Mouse (Mus musculus) left cerebral cortex, adult 8-10 months (tissue): ENCODE measurements around the gene Robo2. TPM values are rescaled to one million over a fixed set of nuclear protein-coding genes. Genes with fewer than 3 reads are reported as not detected.

ENCODE experiments used
- DNase-seq, 2 experiments: peaks; one replicate each; pipeline ENCODE4 v3.0.0; 2022; ENCODE audit warnings: low spot score in 2 of 2
- total RNA-seq, 4 experiments: library from RNA; stranded (reverse); gene quantifications; 2 replicates each; pipeline ENCODE4 v1.2.4; 2022

Robo2 gene
- 100 to 1,000 TPM; 113 to 142 (median 134) TPM for total RNA-seq

DNA sequence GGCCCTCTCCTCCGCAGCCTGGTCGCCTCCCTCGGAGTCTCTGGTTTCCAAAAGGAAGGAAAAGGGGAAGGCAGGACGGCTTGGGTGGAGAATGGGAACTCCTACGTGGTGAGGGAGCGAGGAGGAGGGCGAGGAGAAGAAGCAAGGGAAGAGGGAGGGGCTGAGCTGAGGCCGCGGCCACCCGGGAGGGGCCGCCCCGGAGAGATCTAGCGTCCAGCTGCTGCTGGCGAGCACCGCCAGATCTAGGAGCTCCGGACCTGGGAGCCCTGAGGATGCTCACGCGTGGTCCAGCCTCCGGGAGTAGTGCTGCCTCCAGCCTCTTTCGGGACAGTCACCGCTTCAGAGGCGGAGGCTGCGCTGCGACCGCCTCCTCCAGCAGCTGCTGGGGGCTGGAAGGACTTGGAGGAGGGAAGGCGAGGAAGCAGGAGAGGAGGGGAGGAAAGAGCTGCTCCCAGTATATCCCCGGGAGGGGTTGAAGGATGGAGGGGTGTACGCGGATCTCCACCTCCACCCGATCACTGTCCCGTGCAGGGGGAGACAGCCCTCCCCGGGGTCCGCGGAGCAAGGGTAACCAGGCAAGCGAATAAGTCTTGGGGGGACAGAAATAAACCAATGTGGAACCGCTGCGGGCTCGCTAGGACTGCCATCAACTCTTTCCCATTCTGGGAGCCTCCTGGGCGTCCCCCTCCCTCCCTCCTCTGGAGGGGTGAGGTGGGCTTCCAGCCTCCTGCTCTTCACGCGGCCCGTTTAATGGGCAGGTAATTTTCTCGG is at the start of gene Robo2:
TSS of gene Robo2 (minus strand) at position 345 of the 771 bp plus-strand sequence.
- peak; percentile 57 to 59 for DNase-seq

GRCm38 (mm10) chr16:74458138-74458537 is 46.5 kb upstream of the Robo2 start:
- DNase-seq: no peak

DNA sequence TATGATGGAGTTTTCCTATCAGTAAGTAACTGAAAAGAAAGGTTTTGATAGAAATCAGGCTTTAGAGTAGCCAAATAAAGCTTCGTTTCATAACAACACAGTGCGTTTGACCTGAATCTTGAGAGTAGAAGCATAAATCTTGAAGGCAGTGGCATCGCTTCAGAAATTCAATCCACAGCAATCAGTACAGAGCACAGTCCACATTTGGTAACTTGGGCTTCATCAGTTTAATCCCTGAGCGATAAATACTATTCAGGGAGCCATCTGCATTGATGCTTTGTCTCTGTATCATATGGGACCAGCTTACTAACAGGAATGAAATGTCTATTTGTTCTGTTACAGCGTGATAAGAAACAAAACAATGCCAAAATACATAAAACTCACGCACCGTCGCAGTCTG is 46.1 kb upstream of the Robo2 start:
- DNase-seq: no peak

GRCm38 (mm10) chr16:74456808-74457470 is 45.3 kb upstream of the Robo2 start:
- DNase-seq: no peak

- DNase-seq: no peak
Measured at GRCm38 (mm10) chr16:74455179-74455578, 43.6 kb upstream of the Robo2 start.

DNA sequence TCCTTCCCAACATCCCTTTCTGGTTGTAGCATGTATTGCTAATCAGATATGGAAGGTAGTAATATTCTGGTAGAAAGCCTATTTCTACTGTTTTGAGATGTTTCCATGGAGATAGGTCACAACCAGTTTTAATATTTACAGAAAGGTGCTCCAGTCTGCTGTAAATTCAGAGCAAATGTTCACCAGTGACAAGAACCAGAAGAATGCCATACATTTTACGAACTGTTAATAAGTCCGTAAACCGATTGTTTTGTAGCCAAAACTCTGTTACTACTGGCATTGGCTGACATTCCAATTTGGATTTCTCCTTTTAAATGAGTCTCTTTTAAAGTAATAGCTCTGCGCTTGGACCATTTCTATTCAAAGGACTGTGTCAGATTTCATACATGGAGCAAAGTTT is 36.4 kb upstream of the Robo2 start:
- DNase-seq: no peak

DNA sequence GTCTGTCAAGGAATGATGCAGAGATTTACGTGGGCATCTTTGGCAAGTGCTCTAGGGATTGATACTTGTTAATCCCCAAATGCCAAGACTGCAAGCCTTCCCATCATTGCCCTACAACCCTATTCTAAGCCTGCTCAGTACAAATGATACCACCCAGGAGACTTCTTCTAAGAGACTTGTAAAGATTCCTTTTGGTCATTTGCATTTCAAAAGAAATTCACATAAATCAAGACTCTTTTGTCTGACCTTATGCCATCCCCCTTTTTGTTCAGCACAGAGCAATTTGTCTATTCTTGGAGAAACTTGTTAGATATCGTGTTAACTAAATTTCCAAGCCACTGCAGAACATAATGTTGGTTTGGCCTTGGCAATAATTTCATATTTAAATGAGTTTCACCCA is 15.4 kb upstream of the Robo2 start:
- DNase-seq: no peak

GRCm38 (mm10) chr16:74420324-74420723 is 8.7 kb upstream of the Robo2 start:
- DNase-seq: no peak

- DNase-seq: peak; percentile 33 to 67
Measured at GRCm38 (mm10) chr16:74412471-74413291, 1.1 kb upstream of the Robo2 start.

GRCm38 (mm10) chr16:74411021-74411420 is 604 bp downstream of the Robo2 start:
- peak in 1 of 2 experiments; percentile 10 for DNase-seq

GRCm38 (mm10) chr16:74410125-74410524 is 1.5 kb downstream of the Robo2 start:
- peak in 1 of 2 experiments; percentile 13 for DNase-seq

DNA sequence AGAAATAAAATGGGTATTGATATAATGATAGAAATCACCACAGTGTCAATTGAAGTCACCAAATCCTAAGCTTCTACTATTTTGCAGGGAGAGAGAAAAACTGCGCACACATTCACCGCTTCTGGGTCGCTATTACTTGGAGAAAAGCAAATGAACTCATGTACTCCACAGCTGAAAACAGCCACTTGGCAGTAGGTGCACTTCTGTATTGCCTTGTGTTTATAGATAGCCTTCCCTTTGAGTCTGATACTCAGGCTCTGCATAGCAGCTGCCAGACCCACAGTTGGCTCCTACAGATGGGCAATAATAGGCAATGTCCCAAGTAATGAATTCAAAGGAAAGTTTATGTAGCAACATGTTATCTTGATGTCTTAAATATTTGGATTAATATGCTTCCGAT is 2.1 kb downstream of the Robo2 start:
- no peak for DNase-seq

GRCm38 (mm10) chr16:74408566-74408965 is 3.1 kb downstream of the Robo2 start:
- no peak for DNase-seq

GRCm38 (mm10) chr16:74397291-74397690 is 14.3 kb downstream of the Robo2 start:
- DNase-seq: no peak

DNA sequence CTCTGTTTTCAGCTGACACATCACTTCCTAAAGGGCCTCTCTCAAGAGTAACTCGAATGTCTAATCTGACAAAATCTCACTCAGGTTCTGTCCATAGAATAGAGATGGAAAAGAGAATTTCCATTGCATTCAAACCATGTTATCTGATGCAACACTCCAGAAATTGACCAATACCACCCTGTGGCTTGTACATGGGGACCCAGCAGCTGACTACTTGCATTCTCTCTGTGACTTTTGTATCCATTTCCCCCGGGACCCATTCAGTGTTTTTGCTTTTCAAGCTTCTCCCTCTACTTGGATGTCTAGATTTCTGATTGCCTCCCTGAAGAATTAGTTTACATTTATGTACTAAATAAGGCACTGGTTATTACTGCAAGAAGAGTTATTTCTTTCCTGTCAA is 15.9 kb downstream of the Robo2 start:
- no peak for DNase-seq

DNA sequence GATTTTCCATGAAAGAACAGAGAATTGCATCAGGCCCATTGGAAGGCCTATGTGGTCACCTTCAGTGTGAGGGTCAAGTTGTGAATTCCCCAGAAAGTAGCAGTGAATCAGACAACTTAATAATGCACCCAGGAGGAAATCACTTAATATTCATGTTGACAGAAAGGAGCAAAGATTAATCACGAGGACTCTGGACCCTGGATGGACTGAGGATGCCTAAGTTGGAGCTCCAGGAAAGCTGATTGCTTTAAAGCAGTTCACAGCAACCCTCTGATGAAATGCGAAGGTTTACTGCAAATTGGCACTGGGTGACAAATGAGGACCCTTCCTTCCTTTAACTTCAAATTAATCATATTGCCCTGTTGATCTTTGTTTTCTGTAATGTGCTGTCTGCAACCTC is 32.2 kb downstream of the Robo2 start:
- no peak for DNase-seq

DNA sequence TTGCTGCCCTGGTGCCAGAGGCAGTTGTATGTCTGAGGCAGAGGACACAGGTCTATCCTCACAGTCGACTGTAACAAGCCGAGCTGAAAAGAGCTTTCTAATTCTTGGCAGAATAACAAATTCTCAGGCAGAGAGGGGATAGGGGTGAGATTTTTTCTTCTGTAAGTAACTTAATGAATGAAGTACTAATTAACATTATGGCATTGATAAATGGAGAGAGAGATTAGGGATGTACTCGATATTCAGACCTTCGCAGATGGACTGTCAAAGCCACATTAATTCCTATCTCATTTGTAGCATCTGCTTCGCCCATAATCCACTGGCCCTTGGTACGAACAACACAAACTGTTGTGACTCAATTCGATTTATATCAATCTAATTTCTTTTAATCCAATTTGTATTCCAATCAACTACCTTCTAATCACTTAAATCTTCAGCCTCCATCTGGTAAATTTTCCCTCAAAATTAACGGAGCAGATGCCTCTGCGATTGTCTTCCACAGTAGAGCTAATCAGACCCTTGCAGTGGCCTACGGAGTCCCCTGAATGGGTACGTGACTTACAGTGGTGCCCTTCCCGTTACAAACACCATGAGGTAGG is 36.2 kb downstream of the Robo2 start:
- DNase-seq: no peak

DNA sequence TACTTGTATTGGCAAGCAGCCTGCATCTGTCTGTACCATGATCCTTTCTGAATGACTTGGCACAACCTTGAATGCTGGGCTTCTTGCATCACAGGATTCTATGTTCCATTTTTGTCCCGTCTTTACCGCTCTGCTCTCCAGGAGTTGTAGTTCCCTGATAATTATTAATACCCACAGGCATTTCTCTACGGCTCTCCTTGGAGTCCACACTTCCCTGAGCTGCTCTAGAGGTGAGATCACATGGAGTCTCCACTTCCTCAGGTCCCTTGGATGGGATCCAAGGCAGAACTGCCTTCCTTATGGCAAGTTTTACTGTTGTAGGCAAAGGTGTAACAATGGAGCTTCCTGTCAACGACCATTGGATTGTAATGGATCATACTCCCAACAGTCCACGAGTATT is 37.1 kb downstream of the Robo2 start:
- no peak for DNase-seq

DNA sequence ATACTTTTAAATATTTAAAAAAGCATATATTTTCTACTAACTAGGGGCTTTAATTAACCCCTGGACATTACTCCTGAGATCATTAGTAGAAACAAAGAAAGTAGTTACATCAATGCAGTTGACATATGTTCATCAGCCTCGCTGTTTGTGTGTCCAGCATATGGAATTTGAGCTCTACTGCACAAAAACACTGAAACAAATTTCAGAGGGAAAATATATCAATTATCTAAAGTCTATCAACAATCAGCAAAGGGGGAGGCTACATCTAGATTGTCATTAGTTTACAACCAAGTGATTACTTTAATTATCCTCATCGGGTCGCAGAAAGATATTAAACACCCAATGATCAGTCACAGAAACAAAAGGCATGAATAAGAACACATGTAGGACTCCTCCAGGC is 38.2 kb downstream of the Robo2 start:
- no peak for DNase-seq

DNA sequence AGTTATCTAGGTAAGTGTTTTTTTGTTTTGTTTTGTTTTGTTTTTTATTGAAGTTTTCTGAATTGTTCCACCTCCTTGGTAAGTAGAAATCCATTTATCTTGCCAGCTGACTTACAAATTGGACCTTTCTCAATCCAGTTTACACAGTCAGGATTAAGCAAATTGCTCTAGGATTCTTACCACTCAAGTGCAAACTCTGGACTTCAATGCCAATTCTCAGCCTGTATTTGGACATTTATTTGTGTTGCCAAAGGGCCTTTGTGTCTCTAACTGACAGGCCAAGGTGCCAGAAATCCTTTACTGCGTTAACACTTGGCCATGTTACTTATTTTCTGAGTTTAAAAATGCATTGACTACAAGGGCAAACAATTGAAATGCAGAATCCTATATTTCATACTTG is 38.7 kb downstream of the Robo2 start:
- DNase-seq: no peak

DNA sequence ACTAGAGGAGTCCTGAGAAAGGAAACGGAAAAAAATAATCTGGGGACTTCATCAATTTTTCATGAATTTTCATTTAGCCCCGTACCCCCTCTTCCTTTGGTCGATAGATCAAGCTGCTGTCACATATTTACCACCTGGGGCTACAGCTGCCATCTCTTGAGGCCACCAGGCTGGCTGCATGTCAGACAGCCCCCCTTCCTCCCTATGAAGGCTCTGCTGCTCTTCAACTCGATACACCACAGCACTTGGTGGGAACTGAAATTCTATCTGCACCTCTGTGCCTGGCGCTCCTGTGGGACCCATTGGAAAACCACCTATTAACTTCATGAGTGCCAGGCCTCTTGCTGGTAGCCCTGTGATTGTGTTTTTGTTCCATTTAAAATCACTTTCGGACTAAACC is 63.2 kb downstream of the Robo2 start:
- no peak for DNase-seq
